Mouse (Mus musculus) testis, adult 2 months (tissue): ENCODE results near the gene Ppp4c. TPM values are rescaled to one million over a fixed set of nuclear protein-coding genes. Genes with fewer than 3 reads are reported as not detected.
A peak's percentile ranks its signal among the peaks of the same experiment; 100 is the strongest.

ENCODE experiments used
- H3K27ac ChIP-seq: fragments of 200-500 bp; 2 replicates; pipeline ENCODE4 v1.5.1; 2012; ENCODE audit warnings: low read depth, low read length; ENCODE audit not compliant: control insufficient read depth, insufficient read depth
- H3K27me3 ChIP-seq: fragments of 200-500 bp; 2 replicates; pipeline ENCODE4 v1.6.1; 2012; ENCODE audit warnings: mild to moderate bottlenecking, low read length, moderate library complexity; ENCODE audit not compliant: control insufficient read depth, insufficient read depth
- H3K36me3 ChIP-seq: fragments of 200-500 bp; 2 replicates; pipeline ENCODE4 v1.6.1; 2012; ENCODE audit warnings: mild to moderate bottlenecking, low read length; ENCODE audit not compliant: control insufficient read depth, insufficient read depth
- H3K4me1 ChIP-seq: fragments of 200-500 bp; 2 replicates; pipeline ENCODE4 v1.6.1; 2012; ENCODE audit warnings: low read length; ENCODE audit not compliant: control insufficient read depth, insufficient read depth
- H3K4me3 ChIP-seq: fragments of 200-500 bp; 2 replicates; pipeline ENCODE4 v1.5.1; 2012; ENCODE audit warnings: low read depth, mild to moderate bottlenecking, low read length, moderate library complexity, mixed read lengths; ENCODE audit not compliant: control insufficient read depth
- CTCF ChIP-seq: fragments of 200-500 bp; IDR thresholded peaks from 2 replicates; pipeline ENCODE4 v1.5.1; 2012; ENCODE audit warnings: low read depth, mild to moderate bottlenecking, inconsistent platforms, low read length, moderate library complexity; ENCODE audit not compliant: control insufficient read depth, insufficient read depth, insufficient replicate concordance
- POLR2A ChIP-seq: fragments of 200-500 bp; IDR thresholded peaks from 2 replicates; pipeline ENCODE4 v1.6.1; 2012; ENCODE audit warnings: low read depth, mild to moderate bottlenecking, inconsistent platforms, low read length, moderate library complexity; ENCODE audit not compliant: control insufficient read depth
- polyA plus RNA-seq: library from polyadenylated mRNA; depleted of rRNA; stranded (reverse); fragments of >200 nt; gene quantifications from 2 replicates; pipeline ENCODE4 v1.2.3, GENCODE M21; 2012; rRNA removed

Gene Ppp4c
- polyA plus RNA-seq, 1 experiment: 252 TPM

- H3K27me3 ChIP-seq: no peaks in the 10 kb centered on the region
- TF ChIP-seq POLR2A (no peak), CTCF (no peak)
- H3K27ac ChIP-seq: no peak overlapping the region
- H3K36me3 ChIP-seq: no peaks in the 10 kb centered on the region
- peaks cover 2% of the 10 kb centered on the region; the same call in 1 of the 2 replicates for H3K4me1 ChIP-seq
- no peak overlapping the region for H3K4me3 ChIP-seq
Observed at GRCm38 (mm10) chr7:126746066-126746465, 46.2 kb downstream of the Ppp4c start.

DNA sequence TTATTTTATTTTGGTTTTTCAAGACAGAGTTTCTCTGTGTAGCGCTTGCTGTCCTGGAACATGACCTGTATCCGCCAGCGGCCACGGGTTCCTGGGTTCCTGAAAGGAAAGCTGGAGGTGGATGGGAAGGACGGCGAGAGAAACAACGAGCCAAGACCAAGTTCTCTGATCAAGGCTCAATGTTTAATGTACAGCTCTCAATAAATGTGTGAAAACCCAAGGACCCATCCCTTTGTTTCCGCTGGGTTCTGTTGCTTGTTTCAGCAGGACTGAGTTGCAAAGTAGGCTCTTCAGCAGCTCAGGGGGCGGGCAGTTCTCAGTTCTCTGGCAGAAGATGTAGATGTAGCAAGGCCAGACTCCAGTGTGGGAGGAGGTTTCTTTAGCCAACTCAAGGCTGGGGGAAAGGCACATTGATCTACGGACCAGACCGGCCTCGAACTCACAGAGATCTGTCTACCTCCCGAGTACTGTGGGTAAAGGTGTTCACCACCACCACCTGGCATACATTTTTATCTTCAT is 50.3 kb downstream of the Ppp4c start:
- TF ChIP-seq CTCF (no peak), POLR2A (no peak)
- H3K36me3 ChIP-seq: no peaks in the 10 kb centered on the region
- H3K27ac ChIP-seq: no peak overlapping the region
- H3K4me3 ChIP-seq: no peak overlapping the region
- H3K4me1 ChIP-seq: peaks cover 13% of the 10 kb centered on the region
- no peaks in the 10 kb centered on the region for H3K27me3 ChIP-seq

DNA sequence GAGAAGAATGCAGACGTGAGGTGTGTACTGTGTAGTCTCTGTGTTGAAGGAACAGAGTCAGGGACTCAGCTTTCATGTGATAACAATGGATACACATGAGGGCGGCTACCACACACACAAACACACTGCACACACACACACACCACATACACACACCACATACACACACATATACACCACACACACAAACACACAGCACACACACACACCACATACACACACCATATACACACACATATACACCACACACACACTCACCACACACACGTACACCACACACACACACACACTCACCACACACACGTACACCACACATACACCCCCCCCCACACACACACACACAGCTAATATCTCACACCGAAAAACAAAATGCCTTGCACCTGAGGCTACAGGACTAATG is 50.8 kb downstream of the Ppp4c start:
- H3K27me3 ChIP-seq: no peaks in the 10 kb centered on the region
- peak overlapping the region; percentile 88 for H3K4me3 ChIP-seq

GRCm38 (mm10) chr7:126740977-126741376 is 51.3 kb downstream of the Ppp4c start:
- TF ChIP-seq POLR2A (no peak), CTCF (no peak)
- Histone ChIP-seq H3K4me3 (peak overlapping the region; percentile 88), H3K27ac (peak overlapping the region; percentile 1; the same call in 1 of the 2 replicates), H3K27me3 (no peaks in the 10 kb centered on the region), H3K4me1 (peaks cover 13% of the 10 kb centered on the region), H3K36me3 (no peaks in the 10 kb centered on the region)

More for the DNA sequence above, 50.8 kb downstream of the Ppp4c start:
- Histone ChIP-seq H3K36me3 (no peaks in the 10 kb centered on the region), H3K27ac (no peak overlapping the region), H3K4me1 (peaks cover 13% of the 10 kb centered on the region)
- TF ChIP-seq CTCF: no peak
- TF ChIP-seq POLR2A: no peak

- Histone ChIP-seq H3K4me3 (peak overlapping the region; percentile 88), H3K27me3 (no peaks in the 10 kb centered on the region), H3K27ac (peak overlapping the region; percentile 1), H3K4me1 (peaks cover 13% of the 10 kb centered on the region), H3K36me3 (no peaks in the 10 kb centered on the region)
- no peak for TF ChIP-seq CTCF
- no peak for TF ChIP-seq POLR2A
Observed at GRCm38 (mm10) chr7:126740132-126740735, 52.1 kb downstream of the Ppp4c start.

- H3K4me3 ChIP-seq: peak overlapping the region; percentile 88
- TF ChIP-seq CTCF (no peak), POLR2A (peak; percentile 10; the same call in 1 of the 2 replicates)
- H3K27ac ChIP-seq: peak overlapping the region; percentile 1; the same call in 1 of the 2 replicates
- H3K4me1 ChIP-seq: peaks cover 13% of the 10 kb centered on the region
- H3K36me3 ChIP-seq: no peaks in the 10 kb centered on the region
- H3K27me3 ChIP-seq: no peaks in the 10 kb centered on the region
Observed at GRCm38 (mm10) chr7:126739551-126739950, 52.7 kb downstream of the Ppp4c start.

GRCm38 (mm10) chr7:126736122-126736521 is 56.2 kb downstream of the Ppp4c start:
- H3K36me3 ChIP-seq: no peaks in the 10 kb centered on the region
- H3K4me3 ChIP-seq: no peak overlapping the region
- peaks cover 11% of the 10 kb centered on the region for H3K4me1 ChIP-seq
- no peaks in the 10 kb centered on the region for H3K27me3 ChIP-seq
- no peak overlapping the region for H3K27ac ChIP-seq
- TF ChIP-seq POLR2A (no peak), CTCF (no peak)

Other genes with a start within 250 kb of the Ppp4c start
- gene Eif3c, start 226.1 kb downstream of the Ppp4c start, polyA plus RNA-seq: 144 and 157 TPM in 2 replicates
- 0.16 and 1.3 TPM in 2 replicates for gene Apobr, start 207.6 kb downstream of the Ppp4c start, polyA plus RNA-seq
- gene Cln3, start 206.7 kb downstream of the Ppp4c start, polyA plus RNA-seq: 34.9 and 42.7 TPM in 2 replicates
- not detected in 2 replicates for gene Il27, start 197.6 kb downstream of the Ppp4c start, polyA plus RNA-seq
- gene Nupr1, start 161.6 kb downstream of the Ppp4c start, polyA plus RNA-seq: 1.4 and 2.6 TPM in 2 replicates
- gene Sgf29, start 143.2 kb downstream of the Ppp4c start, polyA plus RNA-seq: 405 and 485 TPM in 2 replicates
- 5.8 and 7.1 TPM in 2 replicates for gene Sult1a1, start 116.1 kb downstream of the Ppp4c start, polyA plus RNA-seq
- gene Bola2, start 97.1 kb downstream of the Ppp4c start, polyA plus RNA-seq: 35.7 and 38.7 TPM in 2 replicates
- 8.3 and 9.5 TPM in 2 replicates for gene Slx1b, start 96.7 kb downstream of the Ppp4c start, polyA plus RNA-seq
- 2.5 and 2.6 TPM in 2 replicates for gene Coro1a, start 84.7 kb downstream of the Ppp4c start, polyA plus RNA-seq
- 337 and 349 TPM in 2 replicates for gene Mapk3, start 32.9 kb downstream of the Ppp4c start, polyA plus RNA-seq
- gene Gdpd3, start 26.2 kb downstream of the Ppp4c start, polyA plus RNA-seq: 3.5 and 3.9 TPM in 2 replicates
- 74.3 and 92.1 TPM in 2 replicates for gene Ypel3, start 15.5 kb downstream of the Ppp4c start, polyA plus RNA-seq
- 1.1 and 1.2 TPM in 2 replicates for gene Tbx6, start 11.0 kb downstream of the Ppp4c start, polyA plus RNA-seq
- 7.9 and 9.8 TPM in 2 replicates for gene Fam57b, start 5.2 kb upstream of the Ppp4c start, polyA plus RNA-seq
- 103 and 114 TPM in 2 replicates for gene 4930451I11Rik, start 39.1 kb upstream of the Ppp4c start, polyA plus RNA-seq
- 1.9 and 2.2 TPM in 2 replicates for gene Doc2a, start 54.9 kb upstream of the Ppp4c start, polyA plus RNA-seq
- gene Hirip3, start 69.5 kb upstream of the Ppp4c start, polyA plus RNA-seq: 76.6 and 77.1 TPM in 2 replicates
- gene Ino80e, start 69.9 kb upstream of the Ppp4c start, polyA plus RNA-seq: 74.1 and 80.9 TPM in 2 replicates
- 43.5 and 49.4 TPM in 2 replicates for gene Taok2, start 92.2 kb upstream of the Ppp4c start, polyA plus RNA-seq
- gene Tmem219, start 130.4 kb upstream of the Ppp4c start, polyA plus RNA-seq: 70.3 and 73.6 TPM in 2 replicates
- gene Kctd13, start 136.4 kb upstream of the Ppp4c start, polyA plus RNA-seq: 80.0 and 85.5 TPM in 2 replicates
- gene Asphd1, start 157.1 kb upstream of the Ppp4c start, polyA plus RNA-seq: 1.4 TPM in 2 replicates
- gene Sez6l2, start 158.1 kb upstream of the Ppp4c start, polyA plus RNA-seq: 9.9 and 10.7 TPM in 2 replicates
- 83.3 and 84.9 TPM in 2 replicates for gene Cdipt, start 183.4 kb upstream of the Ppp4c start, polyA plus RNA-seq
- gene Cdiptos, start 183.6 kb upstream of the Ppp4c start, polyA plus RNA-seq: 804 and 822 TPM in 2 replicates
- 3.0 and 4.0 TPM in 2 replicates for gene Mvp, start 222.1 kb upstream of the Ppp4c start, polyA plus RNA-seq
- 0.90 and 1.2 TPM in 2 replicates for gene Pagr1b, start 224.0 kb upstream of the Ppp4c start, polyA plus RNA-seq
- gene Pagr1a, start 224.9 kb upstream of the Ppp4c start, polyA plus RNA-seq: 1.3 and 2.0 TPM in 2 replicates
- 13.5 and 16.2 TPM in 2 replicates for gene Gm42742, start 228.6 kb upstream of the Ppp4c start, polyA plus RNA-seq
- 2.7 and 3.4 TPM in 2 replicates for gene Prrt2, start 228.7 kb upstream of the Ppp4c start, polyA plus RNA-seq
- gene Maz, start 234.5 kb upstream of the Ppp4c start, polyA plus RNA-seq: 59.1 and 59.6 TPM in 2 replicates
- 10.2 and 11.2 TPM in 2 replicates for gene Kif22, start 250.0 kb upstream of the Ppp4c start, polyA plus RNA-seq